Mouse (Mus musculus) lung, adult 2 months (tissue): ENCODE measurements around the gene Jazf1.

ENCODE experiments used
- CTCF ChIP-seq: fragments of 200-500 bp; IDR thresholded peaks from 2 replicates; pipeline ENCODE4 v1.5.1; 2011; ENCODE audit warnings: mild to moderate bottlenecking, low read length, control low read depth; ENCODE audit not compliant: insufficient read depth
- POLR2A ChIP-seq: fragments of 200-500 bp; IDR thresholded peaks from 2 replicates; pipeline ENCODE4 v1.6.1; 2011; ENCODE audit warnings: low read depth, mild to moderate bottlenecking, control low read depth, low read length, borderline replicate concordance; ENCODE audit errors: extremely low read depth

DNA sequence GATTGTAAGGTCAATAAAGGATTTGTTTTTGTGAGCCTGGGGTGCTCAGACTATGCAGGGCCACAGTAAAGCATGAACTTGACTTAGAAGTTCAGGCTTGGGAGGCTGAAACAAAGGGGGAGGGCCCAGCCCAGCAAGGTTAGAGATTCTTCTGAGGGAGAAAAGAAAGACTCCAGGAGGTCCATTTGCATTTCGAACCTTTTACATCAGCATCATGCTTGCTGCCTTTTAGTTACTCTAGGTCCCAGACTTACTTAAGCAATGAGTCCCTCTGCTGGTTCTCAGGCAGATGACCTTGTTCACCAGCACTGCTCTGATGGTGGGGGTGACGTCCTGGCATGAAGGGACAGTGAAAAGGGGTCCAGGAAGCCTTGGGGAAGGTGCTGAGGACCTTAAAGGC lies 197.1 kb downstream of the Jazf1 start:
- TF ChIP-seq CTCF (no peak), POLR2A (no peak)
